Mouse (Mus musculus) cerebellum, adult 8-10 months (tissue): ENCODE data around the gene Pigs.

Experiments
- DNase-seq: peaks from one replicate; pipeline ENCODE4 v3.0.0; 2022

Pigs gene

DNA sequence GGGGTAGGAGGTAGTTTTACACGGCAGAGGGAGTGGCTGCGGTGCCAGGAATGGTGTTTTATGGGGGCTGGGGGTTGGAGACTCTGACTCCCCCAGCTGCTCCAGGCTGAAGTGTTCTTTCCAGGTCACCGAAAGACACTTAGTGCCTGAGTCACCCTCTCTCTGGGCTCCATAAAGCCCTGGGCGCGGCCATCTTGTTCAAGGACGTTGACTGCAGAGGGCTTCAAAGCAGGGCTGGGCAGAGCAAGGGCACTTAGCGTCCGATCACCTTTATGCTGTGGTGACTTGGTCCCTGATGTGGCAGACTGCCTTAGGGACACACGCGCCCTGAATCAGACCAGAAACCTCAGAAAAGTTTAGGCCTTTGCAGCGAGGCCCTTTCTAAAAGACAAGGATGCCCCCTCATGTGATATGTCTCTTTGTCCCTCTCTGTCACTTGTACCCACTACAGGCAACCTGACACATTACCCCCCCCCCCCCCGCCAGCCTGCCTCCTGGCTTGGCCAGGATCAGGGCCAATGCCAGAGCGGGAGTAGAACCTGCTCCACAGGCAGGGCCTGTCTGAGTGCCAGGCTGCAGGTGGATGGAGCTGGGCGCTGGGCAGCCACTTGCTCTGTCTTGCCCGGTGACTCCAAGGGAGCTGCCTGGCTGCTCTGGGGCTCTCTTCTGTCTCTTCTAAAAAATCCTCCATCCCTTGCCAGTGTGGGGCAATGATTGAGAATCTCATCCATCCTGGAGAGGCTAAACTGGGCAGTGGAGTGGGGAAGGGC, 39.4 kb downstream of the Pigs start:
- DNase-seq = no peak

DNA sequence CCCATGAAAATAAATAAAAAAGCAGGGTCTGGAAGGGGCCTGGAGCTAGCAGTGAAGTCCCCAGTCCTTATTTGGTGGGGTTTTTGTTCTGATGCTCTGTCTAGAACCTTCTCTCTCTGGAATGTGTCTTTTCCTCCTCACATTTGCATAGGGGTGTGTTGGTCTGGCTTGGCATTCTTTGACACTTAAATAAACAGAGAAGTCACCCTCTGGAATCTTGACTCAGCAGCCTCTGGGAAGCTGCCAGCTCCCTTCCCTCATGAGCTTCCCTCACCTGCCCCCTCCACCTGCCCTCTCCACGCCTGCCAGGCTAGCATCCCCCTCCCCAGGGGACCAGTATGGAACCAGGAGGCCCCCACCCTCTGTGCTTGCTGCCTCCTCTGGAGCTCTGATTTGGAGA, 42.2 kb downstream of the Pigs start:
- no peak for DNase-seq

- DNase-seq = no peak
Observed at GRCm38 (mm10) chr11:78371711-78372110, 43.5 kb downstream of the Pigs start.

DNA sequence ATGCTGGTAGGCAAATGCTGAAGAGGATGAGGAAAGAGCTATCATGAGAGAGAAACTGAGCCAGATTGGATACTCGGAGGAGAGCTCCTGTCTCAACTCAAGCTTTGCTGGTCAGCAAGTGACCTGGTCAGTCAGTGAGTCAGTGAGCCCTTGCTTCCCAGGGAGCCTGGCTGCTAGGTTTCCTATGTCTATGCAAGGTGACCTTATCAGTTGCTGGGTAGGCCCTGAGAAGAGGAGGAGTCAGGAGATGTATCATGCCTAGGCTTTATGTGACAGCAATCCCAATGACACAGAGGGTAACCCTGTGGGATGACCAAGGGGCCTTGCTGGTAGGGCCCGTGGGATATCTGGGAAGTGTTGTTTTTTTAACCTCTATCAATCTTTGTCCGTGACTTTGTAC, 44.0 kb downstream of the Pigs start:
- DNase-seq = no peak

GRCm38 (mm10) chr11:78372610-78373009, 44.4 kb downstream of the Pigs start:
- no peak for DNase-seq

DNA sequence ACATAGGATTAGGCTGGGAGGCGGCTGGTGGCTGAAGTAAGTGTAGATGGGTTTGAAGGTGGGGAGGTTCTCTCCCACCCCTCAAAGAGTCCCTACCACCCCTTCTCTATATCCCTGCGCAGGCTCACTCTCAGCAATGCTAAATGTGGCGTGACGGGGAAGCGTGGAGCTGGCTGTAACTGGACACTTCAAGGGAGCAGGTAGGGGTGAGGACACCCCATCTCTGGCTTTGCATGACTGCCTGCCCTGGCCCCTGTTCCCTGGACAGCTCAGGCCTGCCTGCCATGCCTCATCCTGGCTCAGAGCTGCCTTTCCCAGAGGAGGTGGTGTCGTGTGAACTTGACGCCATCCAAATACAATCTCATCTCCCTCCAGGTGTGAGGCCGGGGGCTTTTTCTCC, 45.9 kb downstream of the Pigs start:
- no peak for DNase-seq

DNA sequence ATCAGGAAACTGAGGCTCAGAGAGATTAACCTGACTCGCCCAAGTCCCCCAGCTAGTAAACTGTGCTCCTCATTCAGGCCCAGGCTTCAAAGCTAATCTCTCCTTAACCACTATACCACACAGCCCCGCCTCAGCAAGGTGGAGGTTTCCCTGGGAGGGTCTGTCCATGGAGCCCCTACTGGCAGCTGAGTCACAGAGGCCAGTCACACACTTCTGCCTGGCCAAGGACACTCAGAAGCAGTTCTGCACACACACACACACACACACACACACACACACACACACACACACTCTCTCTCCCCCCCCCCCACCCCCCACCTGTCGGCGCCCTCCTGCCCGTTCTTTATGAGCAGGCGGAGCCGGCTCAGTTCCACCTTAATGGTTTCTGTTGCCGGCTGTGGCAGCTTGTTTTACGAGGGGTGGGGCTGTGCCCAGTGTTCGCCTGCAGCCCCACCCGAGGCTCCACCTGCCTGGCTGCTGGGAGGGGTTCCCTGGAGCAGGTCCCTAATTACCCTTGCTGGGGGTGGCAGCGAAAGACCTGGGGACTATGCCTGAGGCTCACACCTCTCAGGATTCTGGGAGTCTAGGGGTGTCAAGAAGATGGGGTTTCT, 49.4 kb downstream of the Pigs start:
- DNase-seq = no peak

DNA sequence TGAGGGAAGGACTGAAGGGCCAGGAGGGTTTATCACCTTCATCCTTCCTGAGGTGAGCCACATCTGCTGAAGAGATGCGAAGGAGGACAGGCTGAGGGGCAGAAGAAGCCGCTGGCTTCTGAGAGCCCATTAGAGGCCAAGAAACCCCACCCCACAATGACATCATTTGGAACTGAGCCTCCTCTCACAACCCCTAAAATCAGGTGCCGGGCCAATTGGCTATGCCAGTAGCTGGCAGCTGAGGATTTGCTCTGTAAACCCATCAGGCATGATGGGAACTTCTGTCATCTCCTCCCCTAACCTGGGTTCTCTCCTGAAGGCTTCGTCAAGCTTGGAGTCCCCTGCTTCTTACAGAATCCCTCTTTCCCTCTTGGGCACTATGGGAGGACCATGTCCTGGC, 52.1 kb downstream of the Pigs start:
- DNase-seq = no peak

DNA sequence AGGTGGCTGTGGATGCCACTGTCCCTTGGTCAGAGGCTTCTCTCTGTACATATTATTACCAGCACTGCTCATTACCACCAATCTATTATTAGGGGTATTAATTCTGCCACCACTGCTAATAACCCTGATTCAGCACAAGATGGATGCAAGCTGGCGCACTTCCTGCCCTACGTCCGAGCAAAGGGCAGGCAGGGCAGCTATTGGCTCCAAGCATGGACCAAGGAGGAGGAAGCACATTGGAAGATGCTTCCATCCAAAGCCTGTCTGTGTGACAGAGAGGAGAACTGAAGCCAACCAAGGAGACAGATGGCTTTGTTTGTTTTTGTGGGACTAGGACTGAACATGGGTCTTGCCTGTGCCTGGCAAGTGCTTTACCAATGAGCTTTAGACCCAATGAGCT, 52.8 kb downstream of the Pigs start:
- no peak for DNase-seq

- no peak for DNase-seq
Observed at GRCm38 (mm10) chr11:78382286-78382685, 54.1 kb downstream of the Pigs start.

GRCm38 (mm10) chr11:78382701-78383100, 54.5 kb downstream of the Pigs start:
- DNase-seq = no peak

- DNase-seq = no peak
Observed at GRCm38 (mm10) chr11:78385776-78386175, 57.6 kb downstream of the Pigs start.

DNA sequence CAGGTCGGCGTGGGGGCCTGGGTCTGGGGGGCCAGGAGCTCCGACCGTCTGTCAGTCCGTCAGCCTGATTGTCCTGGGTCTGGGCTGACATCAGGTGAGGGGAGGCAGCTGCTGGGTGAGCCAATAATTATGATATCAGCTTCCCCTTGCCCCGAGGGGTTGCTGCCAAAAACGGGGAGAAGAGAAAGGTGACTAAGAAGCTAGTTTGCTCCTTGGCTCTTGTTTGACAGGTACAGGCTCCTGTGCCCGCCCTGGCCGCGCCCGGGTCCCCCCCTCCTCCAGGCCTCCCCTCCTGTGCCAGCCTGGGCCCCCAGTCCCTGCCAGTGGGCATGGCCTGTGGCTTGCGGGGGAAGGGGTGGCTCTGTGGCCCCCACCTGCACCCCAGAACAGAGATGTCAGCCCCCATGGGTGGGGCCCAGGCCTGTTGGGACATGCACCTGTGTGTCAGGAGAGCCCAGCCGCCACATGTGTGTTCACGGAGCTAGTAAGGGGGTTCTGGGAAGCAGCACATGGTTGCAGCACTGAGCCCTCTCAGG, 58.4 kb downstream of the Pigs start, which contains the start of gene Foxn1:
Foxn1 (minus strand) TSS at position 51 of the 536 bp plus-strand sequence.
- DNase-seq = no peak
